Mouse (Mus musculus) ES-E14 (cell line): ENCODE data around the gene Plekhg1. TPM values are rescaled to one million over a fixed set of nuclear protein-coding genes. Genes with fewer than 3 reads are reported as not detected.
A peak's percentile ranks its signal among the peaks of the same experiment; 100 is the strongest.

ENCODE experiments used
- DNase-seq: peaks from one replicate; pipeline ENCODE4 v3.0.0-alpha.2; 2013; ENCODE audit warnings: low read depth, low spot score
- H3K27ac ChIP-seq: 2 replicates; pipeline ENCODE4 v1.5.1; 2012; ENCODE audit warnings: low read depth, mild to moderate bottlenecking, low read length, moderate library complexity, mixed read lengths; ENCODE audit not compliant: poor library complexity, insufficient read depth, severe bottlenecking
- H3K36me3 ChIP-seq: 2 replicates; pipeline ENCODE4 v1.6.1; 2012; ENCODE audit warnings: mild to moderate bottlenecking, low read length, moderate library complexity, mixed read lengths; ENCODE audit not compliant: control insufficient read depth, poor library complexity, insufficient read depth, severe bottlenecking
- H3K4me1 ChIP-seq, 2 experiments: fragments of 150-350 bp in 1 of 2; sonication (generic) in 1 of 2; 2 replicates each; pipeline ENCODE4 v1.6.1; 2012; ENCODE audit warnings: low read length in 2 of 2, mild to moderate bottlenecking in 1 of 2, mixed read lengths in 1 of 2; ENCODE audit not compliant: control insufficient read depth in 2 of 2, insufficient read depth in 2 of 2, poor library complexity in 1 of 2
- H3K4me3 ChIP-seq, 2 experiments: fragments of 150-350 bp in 1 of 2; sonication (generic) in 1 of 2; 2 replicates each; pipeline ENCODE4 v1.5.1; 2012; ENCODE audit warnings: low read length in 2 of 2, low read depth in 1 of 2, mild to moderate bottlenecking in 1 of 2, mixed read lengths in 1 of 2; ENCODE audit not compliant: insufficient read depth in 1 of 2, poor library complexity in 1 of 2, severe bottlenecking in 1 of 2
- H3K9ac ChIP-seq: 2 replicates; pipeline ENCODE4 v1.6.1; 2012; ENCODE audit warnings: low read depth, mild to moderate bottlenecking, low read length, mixed read lengths; ENCODE audit not compliant: poor library complexity, insufficient read depth, severe bottlenecking
- H3K9me3 ChIP-seq: fragments of 150-350 bp; sonication (generic); 2 replicates; pipeline ENCODE4 v1.6.1; 2012; ENCODE audit warnings: low read depth, mild to moderate bottlenecking, low read length; ENCODE audit not compliant: control insufficient read depth, insufficient read depth
- CHD2 ChIP-seq: IDR thresholded peaks from 2 replicates; pipeline ENCODE4 v1.6.1; 2014; ENCODE audit warnings: mild to moderate bottlenecking, low read depth, low read length, inconsistent platforms
- HCFC1 ChIP-seq: IDR thresholded peaks from 2 replicates; pipeline ENCODE4 v1.6.1; 2012; ENCODE audit warnings: low read length, inconsistent platforms, borderline replicate concordance; ENCODE audit not compliant: insufficient read depth
- MAFK ChIP-seq: IDR thresholded peaks from 2 replicates; pipeline ENCODE4 v1.6.1; 2014; ENCODE audit warnings: mild to moderate bottlenecking, low read depth, low read length, inconsistent platforms; ENCODE audit not compliant: insufficient read depth
- ZC3H11A ChIP-seq: IDR thresholded peaks from 2 replicates; pipeline ENCODE4 v1.6.1; 2012; ENCODE audit warnings: low read depth, mild to moderate bottlenecking, inconsistent platforms, low read length, borderline replicate concordance
- ZNF384 ChIP-seq: IDR thresholded peaks from 2 replicates; pipeline ENCODE4 v1.6.1; 2012; ENCODE audit warnings: low read depth, low read length, inconsistent platforms
- in situ Hi-C, 2 experiments: fragments of 600-800 bp; cut with MboI; formaldehyde crosslinking; loops; one replicate each; pipeline ENCODE4 v1.15.1; 2025; ENCODE audit warnings: low sequenced_read_pairs in 2 of 2, inconsistent platforms in 1 of 2; ENCODE audit not compliant: unreplicated experiment in 2 of 2
- total RNA-seq: library from RNA; depleted of rRNA; stranded (reverse); fragments of 300-350 nt; gene quantifications from 2 replicates; pipeline ENCODE4 v1.2.3, GENCODE M21; 2012

Plekhg1 gene
- total RNA-seq, 1 experiment, result 8.8 TPM

DNA sequence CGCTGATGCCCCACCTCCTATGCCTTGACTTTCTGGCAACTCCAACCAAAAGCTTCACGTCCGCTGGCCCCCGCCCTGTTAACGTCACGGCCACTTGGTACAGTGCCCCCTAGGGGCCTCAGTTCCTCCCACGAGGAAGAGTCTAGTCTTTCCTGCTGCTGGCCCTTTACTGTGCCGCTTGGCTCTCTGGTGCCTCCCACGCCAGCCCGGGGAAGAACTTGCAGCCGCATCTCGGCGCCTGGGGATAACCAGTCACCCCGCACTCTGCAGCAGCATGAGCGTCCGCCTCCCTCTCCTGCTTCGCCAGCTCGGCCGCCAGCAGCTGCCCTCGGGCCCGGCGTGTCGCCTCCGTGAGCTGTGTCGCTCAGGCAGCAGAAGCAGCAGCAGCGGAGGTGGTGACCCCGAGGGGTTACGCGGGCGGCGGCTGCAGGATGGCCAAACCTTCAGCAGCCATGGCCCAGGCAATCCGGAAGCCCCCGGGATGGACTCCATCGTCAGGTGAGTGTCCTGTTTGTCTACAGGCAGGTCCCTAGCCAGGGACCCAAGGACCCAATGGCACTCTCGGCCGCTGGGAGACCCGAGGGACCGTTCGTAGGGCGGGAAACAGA is 232.9 kb downstream of the Plekhg1 start, which contains the start of gene Mthfd1l:
Gene Mthfd1l (plus strand): TSS at position 138 of the 608 bp plus-strand sequence.
- Histone ChIP-seq H3K36me3 (no peaks in the 10 kb centered on the region), H3K9me3 (no peaks in the 10 kb centered on the region), H3K9ac (peak within 1 kb of the TSS; percentile 90), H3K27ac (peak within 1 kb of the TSS; percentile 77), H3K4me1 (peaks cover 3 to 23% of the 10 kb centered on the region in 2 experiments), H3K4me3 (peak within 1 kb of the TSS; percentile 75 to 84)
- TF ChIP-seq ZC3H11A, result 0 out of 2 replicates have a peak, but pooled peaks have one; percentile 12
- TF ChIP-seq MAFK, result no peak
- peak; percentile 49; the same call in 1 of the 2 replicates for TF ChIP-seq HCFC1
- TF ChIP-seq CHD2, result no peak
- no peak for TF ChIP-seq ZNF384
- DNase-seq, result peak; percentile 71
- in situ Hi-C loops, result no loop called here

GRCm38 (mm10) chr10:3973589-3974070 is 233.5 kb downstream of the Plekhg1 start:
- Histone ChIP-seq H3K27ac (peak overlapping the region; percentile 77), H3K4me1 (peaks cover 3 to 25% of the 10 kb centered on the region in 2 experiments), H3K36me3 (peaks cover under 1% of the 10 kb centered on the region; the same call in 1 of the 2 replicates), H3K4me3 (peak overlapping the region; percentile 75 to 84), H3K9me3 (no peaks in the 10 kb centered on the region), H3K9ac (peak overlapping the region; percentile 90)
- in situ Hi-C loops, result no loop called here
- DNase-seq, result peak; percentile 81
- TF ChIP-seq CHD2, result no peak
- no peak for TF ChIP-seq MAFK
- no peak for TF ChIP-seq ZNF384
- no peak for TF ChIP-seq ZC3H11A
- TF ChIP-seq HCFC1, result no peak

- H3K4me1 ChIP-seq, result peaks cover 3 to 25% of the 10 kb centered on the region in 2 experiments
- TF ChIP-seq MAFK, result no peak
- TF ChIP-seq HCFC1, result no peak
- no peak for TF ChIP-seq CHD2
- TF ChIP-seq ZC3H11A, result no peak
- TF ChIP-seq ZNF384, result no peak
- no peak for DNase-seq
- H3K4me3 ChIP-seq, result peak overlapping the region in 1 of 2 experiments; percentile 75; a peak in 2 of 4 replicates
- H3K36me3 ChIP-seq, result peaks cover 8% of the 10 kb centered on the region
- H3K9ac ChIP-seq, result peak overlapping the region; percentile 1; the same call in 1 of the 2 replicates
- in situ Hi-C loops, result no loop called here
- H3K9me3 ChIP-seq, result no peaks in the 10 kb centered on the region
- H3K27ac ChIP-seq, result no peak overlapping the region
These were observed 234.2 kb downstream of the Plekhg1 start for GRCm38 (mm10) chr10:3974380-3974779.

- peaks cover 17% of the 10 kb centered on the region for H3K36me3 ChIP-seq
- TF ChIP-seq HCFC1, result no peak
- TF ChIP-seq ZNF384, result no peak
- no peak for TF ChIP-seq MAFK
- TF ChIP-seq CHD2, result no peak
- TF ChIP-seq ZC3H11A, result no peak
- no peak overlapping the region for H3K27ac ChIP-seq
- no peak for DNase-seq
- no peak overlapping the region for H3K9ac ChIP-seq
- no peak overlapping the region for H3K4me3 ChIP-seq
- H3K4me1 ChIP-seq, result peaks cover 3 to 25% of the 10 kb centered on the region in 2 experiments
- no peaks in the 10 kb centered on the region for H3K9me3 ChIP-seq
- in situ Hi-C loops, result no loop called here
These were observed 235.9 kb downstream of the Plekhg1 start for GRCm38 (mm10) chr10:3975898-3976622.
